Mouse (Mus musculus) yolk sac, embryonic 10.5 days (tissue): ENCODE measurements around the gene Psma4.

ENCODE experiments used
- DNase-seq: peaks from one replicate; pipeline ENCODE4 v3.0.0-alpha.2; 2017; ENCODE audit warnings: low spot score

Gene Psma4

DNA sequence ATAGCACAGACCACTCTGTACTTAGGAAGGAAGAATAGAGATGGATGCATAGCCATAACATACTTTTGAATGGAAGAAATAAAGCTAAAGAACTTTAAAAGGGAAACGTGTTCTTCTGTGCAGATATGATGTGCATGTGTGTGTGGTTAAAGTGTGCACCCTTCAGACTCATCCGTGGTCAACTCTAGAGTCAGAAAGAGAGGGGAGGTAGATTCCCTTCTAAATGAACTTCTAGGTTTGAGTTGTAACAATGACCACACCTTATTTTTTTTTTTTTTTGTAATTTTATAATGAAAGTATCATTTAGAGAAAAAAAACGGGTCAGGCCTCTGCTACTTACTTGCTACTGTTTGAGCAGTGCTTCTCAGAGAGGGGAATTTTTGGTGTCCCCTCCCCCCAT lies 39.8 kb downstream of the Psma4 start:
- no peak for DNase-seq

DNA sequence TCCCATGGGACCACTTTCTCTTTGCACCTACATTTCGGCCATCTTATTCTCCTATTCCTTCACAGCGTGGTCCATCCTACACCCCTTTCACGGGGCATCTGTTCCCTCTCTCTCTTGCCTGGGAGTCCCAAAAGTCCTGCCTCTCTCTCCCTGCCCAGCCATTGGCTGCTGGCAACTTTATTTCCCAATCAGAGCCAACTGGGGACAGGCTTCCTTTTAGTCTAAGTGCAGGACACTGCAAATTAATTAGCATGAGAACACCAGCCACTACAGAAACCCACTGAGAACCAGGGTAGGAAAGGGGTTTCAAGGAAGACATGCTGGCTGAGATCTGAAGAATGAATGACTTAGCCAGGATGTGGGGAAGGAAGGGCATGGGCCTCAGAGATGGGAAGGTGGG lies 43.8 kb downstream of the Psma4 start:
- no peak for DNase-seq

DNA sequence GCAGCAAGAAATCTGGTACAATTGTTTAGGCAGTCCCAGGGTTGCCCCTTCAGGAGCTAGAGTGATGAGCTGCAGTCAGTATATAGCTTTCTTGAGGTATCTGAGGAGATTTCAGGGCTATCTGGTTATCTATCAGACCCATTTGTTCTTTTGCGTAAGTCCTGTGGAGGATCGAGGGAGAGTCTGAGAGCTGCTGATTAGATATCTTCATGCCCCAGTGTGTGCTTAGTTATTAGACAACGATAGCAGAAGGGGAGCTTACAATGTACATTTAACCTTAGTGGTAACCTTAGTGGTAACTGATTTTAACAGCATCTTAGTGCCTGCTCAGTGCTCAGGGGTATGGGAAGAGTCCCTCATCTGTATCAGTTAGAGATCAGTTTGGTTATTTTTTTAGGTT lies 45.1 kb downstream of the Psma4 start:
- DNase-seq = no peak

DNA sequence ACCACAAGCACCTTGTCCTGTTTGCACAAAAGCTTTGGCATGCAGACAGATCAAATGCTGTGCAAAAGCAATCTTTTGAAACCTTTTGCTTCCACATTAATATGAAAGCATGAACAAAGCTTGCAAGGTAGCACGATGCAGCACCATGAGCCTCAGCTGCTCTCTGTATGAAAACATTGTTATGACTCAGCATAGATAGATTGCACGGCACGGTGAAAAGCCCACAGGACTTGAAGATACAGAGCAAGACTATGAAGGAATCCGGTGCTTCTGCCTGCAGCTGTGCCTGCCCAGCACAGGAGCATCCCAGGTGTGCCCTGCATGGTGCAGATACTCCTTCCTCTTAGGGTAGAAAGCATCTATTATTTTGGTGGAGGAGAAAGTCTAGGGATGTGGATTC lies 53.0 kb downstream of the Psma4 start:
- DNase-seq = no peak
